Mouse (Mus musculus): ENCODE data around the gene Tlr9.

DNA sequence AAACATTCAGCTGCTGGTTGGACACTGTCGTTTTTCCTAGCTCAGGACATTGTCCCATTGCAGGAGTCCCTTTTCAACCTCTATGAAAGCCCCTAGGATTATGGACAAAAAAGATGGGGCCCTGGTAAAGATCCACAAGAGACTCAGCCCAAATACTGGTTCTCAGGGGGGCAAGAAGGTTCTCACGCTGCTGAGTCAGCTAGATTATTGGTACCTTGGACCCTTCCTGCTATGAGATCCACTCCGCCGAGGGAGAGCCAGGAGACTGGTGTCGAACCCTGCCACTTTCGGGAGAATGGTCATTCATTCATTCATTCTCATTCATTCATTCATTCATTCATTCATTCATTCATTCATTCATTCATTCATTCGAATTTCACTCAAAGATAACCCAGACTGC, 5.4 kb upstream of the Tlr9 start:
- TF ChIP-seq POLR2A (IDR thresholded peaks at IDR 0.05; ENCODE audit: insufficient read depth, low read depth, low read length) (no peak), CTCF (IDR thresholded peaks at IDR 0.05; ENCODE audit: insufficient read depth, low read depth, low read length) (no peak)
